Mouse (Mus musculus) olfactory bulb, adult 2 months (tissue): ENCODE data around the gene Ascc1. TPM values are rescaled to one million over a fixed set of nuclear protein-coding genes. Genes with fewer than 3 reads are reported as not detected.
A peak's percentile ranks its signal among the peaks of the same experiment; 100 is the strongest.

Experiments used
- H3K27ac ChIP-seq: fragments of 200-500 bp; 2 replicates; pipeline ENCODE4 v1.5.1; 2012; ENCODE audit warnings: low read depth, low read length; ENCODE audit not compliant: insufficient read depth
- H3K4me1 ChIP-seq: fragments of 200-500 bp; 2 replicates; pipeline ENCODE4 v1.6.1; 2012; ENCODE audit warnings: low read length; ENCODE audit not compliant: control insufficient read depth, insufficient read depth
- H3K4me3 ChIP-seq: fragments of 200-500 bp; 2 replicates; pipeline ENCODE4 v1.5.1; 2012; ENCODE audit warnings: mild to moderate bottlenecking, low read depth, low read length, moderate library complexity; ENCODE audit not compliant: insufficient read depth
- CTCF ChIP-seq: fragments of 200-500 bp; IDR thresholded peaks from 2 replicates; pipeline ENCODE4 v1.5.1; 2012; ENCODE audit warnings: low read depth, mild to moderate bottlenecking, low read length, moderate library complexity; ENCODE audit not compliant: insufficient read depth
- POLR2A ChIP-seq: fragments of 200-500 bp; IDR thresholded peaks from 2 replicates; pipeline ENCODE4 v1.6.1; 2012; ENCODE audit warnings: mild to moderate bottlenecking, low read depth, low read length, moderate library complexity; ENCODE audit not compliant: insufficient read depth
- WGBS: fragments of 180-500 bp; shearing (Covaris S2); methylation state at CpG from one replicate; pipeline ENCODE4 v1.1.7; 2018; 5-methylcytosine and 5-hydroxymethylcytosine counted together
- polyA plus RNA-seq: library from polyadenylated mRNA; stranded (reverse); fragments of >200 nt; gene quantifications from 2 replicates; pipeline ENCODE4 v1.2.4, GENCODE M21; 2012; ENCODE audit warnings: low replicate concordance; ENCODE audit not compliant: missing spikeins, insufficient read depth, insufficient read length

Ascc1 gene
- polyA plus RNA-seq, 1 experiment, result not detected

DNA sequence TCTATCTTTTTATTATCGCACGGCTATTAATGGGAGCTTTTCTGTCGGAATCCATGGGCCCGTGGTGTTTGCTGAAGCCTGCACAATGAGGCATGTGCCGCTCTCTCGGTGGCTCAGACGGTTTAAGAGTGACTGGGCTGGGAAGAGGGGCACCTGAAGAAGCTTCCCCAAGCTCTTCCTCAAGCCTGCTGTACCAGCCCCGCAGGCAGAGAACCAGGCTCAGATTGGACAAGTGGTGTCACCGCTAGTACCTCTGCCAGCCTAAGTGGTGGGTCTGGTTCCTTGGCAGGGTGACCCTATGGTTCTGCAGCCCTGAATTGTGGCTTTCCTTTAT lies 37.3 kb upstream of the Ascc1 start:
- H3K27ac ChIP-seq, result peak overlapping the region; percentile 27; the same call in 1 of the 2 replicates
- no peak overlapping the region for H3K4me3 ChIP-seq
- 36% methylated on average over 9 of the region's 9 CpGs for WGBS
- TF ChIP-seq POLR2A, result no peak
- TF ChIP-seq CTCF, result no peak
- peaks cover 18% of the 10 kb centered on the region for H3K4me1 ChIP-seq

DNA sequence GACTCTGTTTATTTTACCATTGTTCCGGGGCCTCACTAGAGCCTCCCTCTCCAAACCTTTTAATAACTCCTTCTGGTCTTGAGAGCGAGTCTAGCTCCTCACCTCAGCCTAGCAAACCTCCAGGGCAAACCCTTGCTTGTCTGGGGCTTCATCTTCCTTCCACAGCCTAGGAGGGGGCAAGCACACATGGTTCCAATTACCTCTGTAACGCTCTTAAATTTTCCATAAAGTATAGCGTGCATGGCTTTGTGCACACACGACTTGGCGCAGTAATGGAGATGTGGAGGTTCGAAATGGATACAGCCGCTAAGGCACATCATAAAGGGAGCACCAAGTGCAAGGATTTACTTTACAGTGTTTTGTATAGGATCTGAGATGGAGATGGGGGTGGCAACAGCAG lies 36.8 kb upstream of the Ascc1 start:
- TF ChIP-seq POLR2A, result no peak
- no peak for TF ChIP-seq CTCF
- WGBS, result 80% methylated on average over 8 of the region's 8 CpGs

DNA sequence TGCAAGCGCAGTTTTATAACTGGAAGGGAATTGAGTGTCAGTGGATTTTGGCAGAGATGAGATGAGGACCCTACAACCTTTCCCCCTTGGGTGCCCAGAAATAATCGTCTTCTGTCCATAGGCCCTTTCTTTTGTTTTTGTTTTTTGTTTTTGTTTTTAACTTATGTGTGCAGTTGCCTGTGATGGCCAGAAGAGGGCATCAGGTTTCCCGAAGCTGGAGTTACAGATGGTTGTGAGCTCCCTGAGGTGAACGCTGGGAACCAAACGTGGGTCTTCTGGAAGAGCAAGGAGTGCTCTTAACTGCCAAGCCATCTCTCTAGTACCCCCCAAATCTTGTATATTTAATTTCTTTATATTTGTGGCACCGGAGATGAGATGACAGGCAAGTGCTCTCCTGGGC lies 35.9 kb upstream of the Ascc1 start:
- 95% methylated on average over 6 of the region's 6 CpGs for WGBS
- Histone ChIP-seq H3K27ac (no peak overlapping the region), H3K4me1 (peaks cover 25% of the 10 kb centered on the region), H3K4me3 (no peak overlapping the region)
- no peak for TF ChIP-seq CTCF
- TF ChIP-seq POLR2A, result no peak

More for the DNA sequence above, 36.8 kb upstream of the Ascc1 start:
- Histone ChIP-seq H3K27ac (peak overlapping the region; percentile 27; the same call in 1 of the 2 replicates), H3K4me1 (peaks cover 23% of the 10 kb centered on the region), H3K4me3 (no peak overlapping the region)

DNA sequence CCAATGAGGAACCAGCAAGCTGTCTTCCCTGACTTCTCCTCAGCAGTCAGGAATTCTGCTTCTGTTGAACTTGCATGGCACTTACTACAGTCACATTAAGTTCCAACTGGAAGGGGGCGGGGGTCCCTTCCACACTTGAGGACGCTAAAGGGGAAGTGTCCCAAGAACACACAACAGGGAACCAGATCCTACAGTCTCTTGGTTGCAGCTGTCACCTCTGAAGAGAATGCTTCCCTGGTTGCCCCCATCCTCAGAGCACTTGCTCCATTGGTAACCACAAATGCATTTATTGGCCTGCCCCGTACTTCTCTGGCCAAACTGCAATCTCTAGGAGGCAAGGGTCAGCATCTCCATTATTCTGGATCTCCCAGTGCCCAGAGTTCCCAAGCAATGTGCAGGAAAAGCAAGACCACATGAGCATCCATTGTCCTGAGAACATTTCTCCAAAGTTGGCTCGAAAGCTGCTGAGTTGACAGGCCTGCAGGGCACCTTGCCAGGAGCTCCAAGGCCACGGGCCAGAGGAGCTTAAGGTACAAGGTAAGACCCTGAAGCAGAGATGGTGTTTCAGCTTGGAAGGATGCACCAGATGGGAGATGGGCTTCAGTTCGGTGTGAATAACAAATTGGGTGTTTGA lies 35.2 kb upstream of the Ascc1 start:
- TF ChIP-seq CTCF (no peak), POLR2A (no peak)
- Histone ChIP-seq H3K4me3 (no peak overlapping the region), H3K27ac (no peak overlapping the region), H3K4me1 (peaks cover 26% of the 10 kb centered on the region)
- WGBS, result 64% methylated on average over 6 of the region's 6 CpGs

DNA sequence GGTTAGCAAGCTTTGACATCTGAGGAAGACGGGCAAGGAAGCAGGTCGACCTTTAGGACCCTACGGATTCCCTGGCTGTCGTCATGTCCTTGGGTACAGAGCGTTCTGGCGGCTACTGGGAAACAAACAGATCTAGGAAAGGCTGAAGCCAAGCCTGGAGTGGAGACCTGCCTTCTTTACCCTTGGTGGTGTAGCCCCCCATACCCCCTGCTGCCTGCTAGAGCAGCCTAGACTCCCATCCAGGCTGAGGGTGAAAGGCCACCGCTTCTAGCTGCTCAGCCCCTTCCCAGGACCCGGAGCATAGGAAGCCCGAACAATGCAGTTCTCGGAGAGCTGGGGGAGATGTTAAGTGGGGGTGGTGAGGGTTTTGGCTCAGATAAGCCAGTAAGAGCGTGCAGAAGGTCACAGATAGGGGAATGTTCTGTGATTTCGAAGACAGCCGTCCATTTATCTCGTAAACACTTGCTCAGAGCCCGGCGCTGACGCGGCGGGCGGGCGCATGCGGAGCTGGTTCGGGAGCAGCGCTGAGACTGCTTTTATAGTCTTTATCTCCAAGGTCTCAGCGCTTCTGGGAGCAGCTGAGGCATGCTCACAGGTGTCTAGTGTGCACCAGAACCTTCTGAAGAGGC lies 32.7 kb upstream of the Ascc1 start:
- TF ChIP-seq CTCF (no peak), POLR2A (peak; percentile 69)

DNA sequence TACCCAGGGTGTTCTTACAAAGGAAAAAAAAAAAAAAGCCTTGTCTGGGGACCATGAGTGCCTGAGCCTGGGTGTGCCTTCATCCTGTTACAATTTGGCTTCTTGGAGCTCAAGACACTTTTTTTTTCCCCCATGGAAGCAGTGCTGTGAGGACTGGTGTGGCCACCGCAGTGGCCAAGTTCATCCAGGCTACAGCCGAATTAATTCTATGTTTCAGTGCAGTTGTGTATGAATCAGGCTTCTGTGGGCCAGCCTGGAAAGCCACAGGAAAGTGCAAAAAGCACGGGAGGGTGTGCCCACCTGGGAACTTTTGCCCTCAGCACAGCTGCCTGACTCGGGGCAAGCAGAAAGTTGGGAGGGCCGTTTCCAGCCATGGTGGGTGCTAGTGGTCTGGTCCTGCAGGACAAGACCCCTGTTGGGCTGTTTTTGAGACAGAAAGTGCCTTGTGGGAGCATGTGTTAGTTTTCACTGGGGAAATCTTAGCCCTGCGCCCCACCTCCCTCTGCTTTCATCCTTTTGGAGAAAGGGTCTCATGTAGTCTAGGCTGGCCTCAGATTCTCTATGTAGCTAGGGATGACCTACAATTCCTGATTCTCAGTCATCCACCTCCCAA lies 32.0 kb upstream of the Ascc1 start:
- no peak for TF ChIP-seq POLR2A
- TF ChIP-seq CTCF, result no peak
- H3K4me3 ChIP-seq, result peak overlapping the region; percentile 57
- 24% methylated on average over 6 of the region's 6 CpGs for WGBS
- peaks cover 32% of the 10 kb centered on the region for H3K4me1 ChIP-seq
- H3K27ac ChIP-seq, result peak overlapping the region; percentile 98

More for the DNA sequence above, 32.7 kb upstream of the Ascc1 start:
- WGBS, result under 1% methylated on average over 25 of the region's 25 CpGs
- Histone ChIP-seq H3K27ac (peak overlapping the region; percentile 98), H3K4me1 (peaks cover 36% of the 10 kb centered on the region), H3K4me3 (peak overlapping the region; percentile 57)

DNA sequence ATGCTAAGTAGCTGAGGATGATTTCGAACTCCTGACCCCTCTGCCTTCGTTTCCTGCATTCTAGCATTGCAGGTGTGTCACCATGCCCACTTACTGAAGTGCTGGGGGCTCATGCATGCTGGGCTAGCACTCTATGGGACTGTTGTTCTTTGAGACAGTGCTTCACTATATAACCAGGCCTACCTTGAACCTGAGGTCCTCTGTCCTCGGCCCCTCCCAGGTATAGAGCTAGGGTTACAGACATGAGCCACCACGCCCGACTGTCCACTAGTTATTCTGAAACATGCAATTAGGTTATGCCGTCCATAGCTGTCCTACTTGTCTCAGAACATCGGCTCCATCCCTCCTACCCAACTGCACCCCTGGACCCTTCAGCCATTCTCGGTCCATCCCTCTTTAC lies 30.8 kb upstream of the Ascc1 start:
- no peak overlapping the region for H3K4me3 ChIP-seq
- H3K4me1 ChIP-seq, result peaks cover 32% of the 10 kb centered on the region
- no peak for TF ChIP-seq POLR2A
- TF ChIP-seq CTCF, result no peak
- 93% methylated on average over 8 of the region's 8 CpGs for WGBS
- no peak overlapping the region for H3K27ac ChIP-seq

DNA sequence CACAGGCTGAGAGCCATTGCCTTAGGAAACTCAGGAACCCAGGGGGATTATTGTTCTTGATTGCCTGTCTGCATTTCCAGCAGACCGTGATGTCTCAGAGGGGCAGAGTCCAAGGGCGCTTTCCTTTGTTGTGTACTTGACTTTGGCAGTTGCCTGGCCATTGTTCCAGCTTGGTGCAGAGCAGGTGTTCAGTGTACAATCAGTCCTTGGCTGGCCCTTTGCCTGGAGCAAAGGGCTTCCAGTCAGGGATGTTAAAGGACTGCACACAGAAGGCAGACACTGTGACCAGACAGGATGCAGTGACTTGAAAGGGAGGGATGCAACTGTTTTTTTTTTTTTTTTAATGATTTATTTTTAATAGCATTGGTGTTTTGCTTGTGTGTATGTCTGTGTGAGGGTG lies 30.1 kb upstream of the Ascc1 start:
- H3K27ac ChIP-seq, result no peak overlapping the region
- peaks cover 32% of the 10 kb centered on the region for H3K4me1 ChIP-seq
- 74% methylated on average over 2 of the region's 2 CpGs for WGBS
- H3K4me3 ChIP-seq, result no peak overlapping the region
- TF ChIP-seq CTCF, result no peak
- TF ChIP-seq POLR2A, result no peak

DNA sequence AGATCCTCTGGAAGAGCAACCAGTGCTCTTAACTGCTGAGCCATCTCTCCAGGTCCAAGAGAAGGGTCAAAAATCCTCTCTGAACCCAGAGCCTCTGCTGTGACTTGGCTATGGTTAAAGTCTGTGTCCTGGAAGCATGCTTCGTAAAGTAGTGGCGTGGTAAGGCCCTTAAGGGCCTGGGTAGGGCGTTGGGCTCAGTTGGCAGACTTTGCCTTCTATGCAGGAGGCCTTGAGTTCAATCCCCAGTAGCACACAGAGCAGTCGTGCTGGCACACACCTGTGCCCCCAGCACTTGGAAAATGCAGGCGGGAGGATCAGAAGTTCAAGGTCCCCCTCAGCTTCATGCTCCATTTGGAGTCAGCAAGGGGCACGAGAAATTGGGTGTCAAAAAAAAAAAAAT lies 29.6 kb upstream of the Ascc1 start:
- WGBS, result 86% methylated on average over 6 of the region's 6 CpGs
- H3K4me3 ChIP-seq, result no peak overlapping the region
- H3K27ac ChIP-seq, result peak overlapping the region; percentile 93; the same call in 1 of the 2 replicates
- TF ChIP-seq CTCF, result no peak
- no peak for TF ChIP-seq POLR2A
- peaks cover 34% of the 10 kb centered on the region for H3K4me1 ChIP-seq

DNA sequence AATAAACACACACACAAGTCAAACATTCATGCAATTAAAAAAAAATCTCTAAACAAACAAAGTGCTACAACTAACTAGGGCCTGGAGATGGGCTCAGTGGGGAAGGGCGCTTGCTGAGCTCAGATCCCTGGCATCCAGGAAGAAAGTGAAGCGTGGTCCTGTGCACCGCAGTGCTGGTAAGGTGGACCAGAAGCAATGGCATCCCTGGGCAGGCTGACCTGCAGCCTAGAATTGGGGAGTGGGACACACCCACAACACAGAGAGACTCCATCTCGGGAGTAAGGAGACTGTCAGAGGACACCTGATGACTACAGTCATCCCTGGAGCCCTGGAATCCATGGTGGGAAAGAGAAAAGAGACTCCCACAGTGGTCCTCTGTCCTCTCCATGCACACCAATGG lies 29.2 kb upstream of the Ascc1 start:
- 94% methylated on average over 4 of the region's 4 CpGs for WGBS
- Histone ChIP-seq H3K27ac (peak overlapping the region; percentile 93), H3K4me1 (peaks cover 36% of the 10 kb centered on the region), H3K4me3 (no peak overlapping the region)
- TF ChIP-seq POLR2A (no peak), CTCF (no peak)
